Mouse (Mus musculus) lung, postnatal 25 days (tissue): ENCODE measurements at regions not wholly inside any gene's neighbourhood (a gene's known extent, or its start where the extent isn't known, plus 50 kb on each side); places are given as distances from the start of the nearest gene placed in this dataset.
"Not testable (repeated sequence)": the region's sequence is repeated elsewhere in the genome, so short reads cannot be mapped to it uniquely, and the experiment has no call there.

ENCODE experiments used
- DNase-seq: peaks from one replicate; pipeline ENCODE4 v3.0.0; 2022; ENCODE audit warnings: low spot score

GRCm38 (mm10) chr8:88903094-88903493, 140.9 kb downstream of the Sall1 start:
- DNase-seq: no peak

- DNase-seq: no peak
Measured at GRCm38 (mm10) chr8:88883751-88884390, 160.1 kb downstream of the Sall1 start.

- peak; percentile 1 for DNase-seq
Measured at GRCm38 (mm10) chr8:88879857-88880256, 164.1 kb downstream of the Sall1 start.

GRCm38 (mm10) chr8:88877921-88878320, 166.0 kb downstream of the Sall1 start:
- no peak for DNase-seq

- no peak for DNase-seq
Measured at GRCm38 (mm10) chr8:88862846-88863455, 166.1 kb downstream of the Cyld start.

- DNase-seq: no peak
Measured at GRCm38 (mm10) chr8:88857216-88857615, 160.4 kb downstream of the Cyld start.

- no peak for DNase-seq
Measured at GRCm38 (mm10) chr8:88853200-88853599, 156.4 kb downstream of the Cyld start.

GRCm38 (mm10) chr8:88845916-88846315, 149.1 kb downstream of the Cyld start:
- no peak for DNase-seq

- DNase-seq: no peak
Measured at GRCm38 (mm10) chr8:88844370-88844769, 147.5 kb downstream of the Cyld start.

- DNase-seq: no peak
Measured at GRCm38 (mm10) chr8:88842451-88842850, 145.6 kb downstream of the Cyld start.

- no peak for DNase-seq
Measured at GRCm38 (mm10) chr8:88840096-88840495, 143.3 kb downstream of the Cyld start.

- DNase-seq: no peak
Measured at GRCm38 (mm10) chr8:88835756-88836291, 139.0 kb downstream of the Cyld start.

GRCm38 (mm10) chr8:88825816-88826215, 129.0 kb downstream of the Cyld start:
- no peak for DNase-seq

GRCm38 (mm10) chr8:88823931-88824330, 127.1 kb downstream of the Cyld start:
- no peak for DNase-seq

- DNase-seq: no peak
Measured at GRCm38 (mm10) chr8:88820275-88820850, 123.5 kb downstream of the Cyld start.

GRCm38 (mm10) chr8:88816461-88816860, 119.6 kb downstream of the Cyld start:
- DNase-seq: no peak

- DNase-seq: no peak
Measured at GRCm38 (mm10) chr8:88814246-88814645, 117.4 kb downstream of the Cyld start.

- no peak for DNase-seq
Measured at GRCm38 (mm10) chr8:88812901-88813676, 116.3 kb downstream of the Cyld start.

GRCm38 (mm10) chr8:88806851-88807250, 110.0 kb downstream of the Cyld start:
- not testable (repeated sequence) for DNase-seq
